Mouse (Mus musculus) thymus, adult 2 months (tissue): ENCODE data around the gene Sema6d.

Experiments
- CTCF ChIP-seq: fragments of 200-500 bp; IDR thresholded peaks from 2 replicates; pipeline ENCODE4 v1.5.1; 2012; ENCODE audit warnings: mild to moderate bottlenecking, control low read depth, low read length, moderate library complexity, borderline replicate concordance; ENCODE audit not compliant: control insufficient read depth, poor library complexity, insufficient read depth; ENCODE audit errors: extremely low read depth
- POLR2A ChIP-seq: fragments of 200-500 bp; IDR thresholded peaks from 2 replicates; pipeline ENCODE4 v1.6.1; 2012; ENCODE audit warnings: mild to moderate bottlenecking, low read length, control low read depth, moderate library complexity; ENCODE audit not compliant: control insufficient read depth, poor library complexity, insufficient read depth; ENCODE audit errors: extremely low read depth

GRCm38 (mm10) chr2:124397304-124397703 is 307.5 kb downstream of the Sema6d start:
- no peak for TF ChIP-seq CTCF
- TF ChIP-seq POLR2A: no peak
